Mouse (Mus musculus): ENCODE measurements around the gene Gcnt1.

- no peak for TF ChIP-seq CTCF (IDR thresholded peaks at IDR 0.05; ENCODE audit: extremely low read depth, insufficient read depth, low read length)
- TF ChIP-seq POLR2A (IDR thresholded peaks at IDR 0.05; ENCODE audit: extremely low read depth, insufficient read depth, low read length), result no peak
Observed at GRCm38 (mm10) chr19:17318733-17319132, 53.9 kb downstream of the Gcnt1 start.
